Comparison of ENCODE assay signal across 8 mouse cellular contexts in the genomic region with DNA sequence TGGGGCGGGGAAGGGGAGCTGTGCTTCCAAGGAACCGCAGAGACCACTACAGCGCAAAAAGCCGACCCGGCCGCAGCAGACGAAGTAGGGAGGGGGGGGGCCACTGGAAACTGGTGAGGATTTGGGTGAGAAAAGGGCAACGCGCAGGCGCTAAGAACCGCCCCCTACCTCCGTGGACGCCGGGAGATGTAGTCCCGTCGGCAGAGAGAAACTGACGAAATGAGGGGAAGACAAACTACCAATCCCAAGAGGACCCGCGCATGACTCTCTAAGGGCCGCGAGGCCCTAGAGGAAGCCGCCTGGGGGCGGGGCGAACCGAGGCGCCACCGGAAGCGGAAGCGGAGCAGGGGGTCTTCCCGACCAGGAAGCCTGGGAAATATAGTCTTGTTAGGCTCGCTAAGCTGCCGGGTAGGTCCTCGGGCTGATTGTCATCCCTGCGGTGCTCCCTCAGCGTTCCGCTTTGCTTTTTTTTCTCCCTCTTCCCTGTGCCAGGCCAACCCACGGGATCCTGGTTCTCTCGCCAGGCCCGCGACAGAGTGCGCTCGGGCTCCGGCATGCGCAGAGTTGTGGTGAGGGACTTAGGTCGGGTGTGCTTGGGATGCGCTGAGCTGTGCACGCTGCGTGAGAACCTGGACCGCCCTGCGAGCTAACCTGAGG. TPM values are rescaled to one million over a fixed set of nuclear protein-coding genes. Genes with fewer than 3 reads are reported as not detected.
DNase-seq lines count a peak whose midpoint lies in the region; ATAC-seq and TF ChIP-seq lines count a peak whose summit lies in the region.

Gene Gpank1, plus strand, starts transcription at position 313 of the 657 bp plus-strand sequence.

- TF ChIP-seq CTCF in E14TG2a.4 (conservative IDR thresholded peaks at IDR 0.05; ENCODE audit: low read length): no peak
- no peak for TF ChIP-seq CTCF in heart, postnatal 0 days (IDR thresholded peaks at IDR 0.05; ENCODE audit: low read depth)
- TF ChIP-seq CTCF in testis, adult 2 months (IDR thresholded peaks at IDR 0.05; ENCODE audit: control insufficient read depth, insufficient read depth, insufficient replicate concordance, low read depth, low read length): no peak; the same call in 1 of the 2 replicates

- DNase-seq in c-Kit-positive CD71-positive TER-119-positive erythroid progenitor cells, embryonic 14.5 days (ENCODE audit: low spot score): peak; percentile 95
- DNase-seq in heart, postnatal 0 days (ENCODE audit: low spot score): peak; percentile 99
- peak; percentile 98 to 99 for DNase-seq in kidney, postnatal 4 days

- peak; percentile 76 for TF ChIP-seq POLR2A in testis, adult 2 months (IDR thresholded peaks at IDR 0.05; ENCODE audit: control insufficient read depth, low read depth, low read length)

- 1% methylated on average over 49 of the region's 50 CpGs for WGBS in forebrain, embryonic 12.5 days
- WGBS in heart, postnatal 0 days: under 1% methylated on average over 50 of the region's 50 CpGs
- WGBS in liver, embryonic 16.5 days (ENCODE audit: insufficient replicate concordance): under 1% methylated on average over 50 of the region's 50 CpGs
- under 1% methylated on average over 50 of the region's 50 CpGs for WGBS in neural tube, embryonic 13.5 days

- TF ChIP-seq EP300 in heart, postnatal 0 days (IDR thresholded peaks at IDR 0.05; ENCODE audit: low read depth): 0 out of 2 replicates have a peak, but pooled peaks have one; percentile 36

- peaks cover 55% of the 10 kb centered on the region for H3K4me1 ChIP-seq in E14TG2a.4 (replicated peaks; ENCODE audit: low read depth, low read length)
- peaks cover 27% of the 10 kb centered on the region for H3K4me1 ChIP-seq in forebrain, embryonic 12.5 days
- H3K4me1 ChIP-seq in heart, postnatal 0 days (ENCODE audit: control insufficient read depth, insufficient read depth): peaks cover 10% of the 10 kb centered on the region; the same call in 1 of the 2 replicates
- peaks cover 17% of the 10 kb centered on the region for H3K4me1 ChIP-seq in liver, embryonic 16.5 days (ENCODE audit: control insufficient read depth, low read depth, low read length)
- peaks cover 33% of the 10 kb centered on the region for H3K4me1 ChIP-seq in neural tube, embryonic 13.5 days (replicated peaks)
- H3K4me1 ChIP-seq in testis, adult 2 months (ENCODE audit: control insufficient read depth, insufficient read depth, low read length): peaks cover 13% of the 10 kb centered on the region

- no peaks in the 10 kb centered on the region for H3K9me3 ChIP-seq in E14TG2a.4 (ENCODE audit: low read length)
- H3K9me3 ChIP-seq in forebrain, embryonic 12.5 days: no peaks in the 10 kb centered on the region
- H3K9me3 ChIP-seq in heart, postnatal 0 days (replicated peaks; ENCODE audit: control insufficient read depth, low read length): no peaks in the 10 kb centered on the region
- H3K9me3 ChIP-seq in liver, embryonic 16.5 days (replicated peaks; ENCODE audit: control insufficient read depth, low read length): no peaks in the 10 kb centered on the region
- H3K9me3 ChIP-seq in neural tube, embryonic 13.5 days: no peaks in the 10 kb centered on the region

- peaks cover 63% of the 10 kb centered on the region for H3K36me3 ChIP-seq in E14TG2a.4 (ENCODE audit: insufficient read depth, low read length)
- H3K36me3 ChIP-seq in forebrain, embryonic 12.5 days (replicated peaks): peaks cover 47% of the 10 kb centered on the region
- H3K36me3 ChIP-seq in heart, postnatal 0 days (replicated peaks; ENCODE audit: control insufficient read depth, insufficient read depth, low read length): peaks cover 36% of the 10 kb centered on the region
- peaks cover 25% of the 10 kb centered on the region for H3K36me3 ChIP-seq in liver, embryonic 16.5 days (ENCODE audit: control insufficient read depth, insufficient read depth)
- peaks cover 49% of the 10 kb centered on the region for H3K36me3 ChIP-seq in neural tube, embryonic 13.5 days
- no peaks in the 10 kb centered on the region; the same call in none of the 2 replicates for H3K36me3 ChIP-seq in testis, adult 2 months (ENCODE audit: control insufficient read depth, insufficient read depth, low read length)

- ATAC-seq in forebrain, embryonic 12.5 days (ENCODE audit: low FRiP score): peak; percentile 95
- ATAC-seq in heart, postnatal 0 days (ENCODE audit: insufficient read depth, low read depth): peak; percentile 94
- peak; percentile 94 for ATAC-seq in liver, embryonic 16.5 days (ENCODE audit: low read depth)
- ATAC-seq in neural tube, embryonic 13.5 days (ENCODE audit: low read depth): peak; percentile 95

- no peaks in the 10 kb centered on the region for H3K27me3 ChIP-seq in E14TG2a.4 (ENCODE audit: insufficient read depth, low read length)
- H3K27me3 ChIP-seq in forebrain, embryonic 12.5 days: no peaks in the 10 kb centered on the region
- no peaks in the 10 kb centered on the region for H3K27me3 ChIP-seq in heart, postnatal 0 days (ENCODE audit: control insufficient read depth, insufficient read depth, low read length)
- H3K27me3 ChIP-seq in liver, embryonic 16.5 days (ENCODE audit: control insufficient read depth, insufficient read depth, low read depth, low read length): no peaks in the 10 kb centered on the region
- no peaks in the 10 kb centered on the region for H3K27me3 ChIP-seq in neural tube, embryonic 13.5 days
- H3K27me3 ChIP-seq in testis, adult 2 months (ENCODE audit: control insufficient read depth, insufficient read depth, low read length): no peaks in the 10 kb centered on the region

- H3K9ac ChIP-seq in forebrain, embryonic 12.5 days: peak within 1 kb of the TSS; percentile 98
- peak within 1 kb of the TSS; percentile 88 for H3K9ac ChIP-seq in heart, postnatal 0 days (replicated peaks; ENCODE audit: low read depth, low read length)
- H3K9ac ChIP-seq in liver, embryonic 16.5 days (ENCODE audit: low read depth, low read length): peak within 1 kb of the TSS; percentile 97
- peak within 1 kb of the TSS; percentile 98 for H3K9ac ChIP-seq in neural tube, embryonic 13.5 days

- H3K4me3 ChIP-seq in E14TG2a.4 (replicated peaks; ENCODE audit: low read length): peak within 1 kb of the TSS; percentile 98
- H3K4me3 ChIP-seq in forebrain, embryonic 12.5 days (replicated peaks): peak within 1 kb of the TSS; percentile 98
- peak within 1 kb of the TSS; percentile 73 for H3K4me3 ChIP-seq in heart, postnatal 0 days (ENCODE audit: low read depth, low read length)
- peak within 1 kb of the TSS; percentile 97 for H3K4me3 ChIP-seq in liver, embryonic 16.5 days (ENCODE audit: low read depth, low read length)
- H3K4me3 ChIP-seq in neural tube, embryonic 13.5 days: peak within 1 kb of the TSS; percentile 96
- peak within 1 kb of the TSS; percentile 96 for H3K4me3 ChIP-seq in testis, adult 2 months (ENCODE audit: control insufficient read depth, low read depth, low read length)

- peak within 1 kb of the TSS; percentile 94 for H3K4me2 ChIP-seq in forebrain, embryonic 12.5 days
- H3K4me2 ChIP-seq in heart, postnatal 0 days (ENCODE audit: low read depth, low read length): peak within 1 kb of the TSS; percentile 97
- peak within 1 kb of the TSS; percentile 94 for H3K4me2 ChIP-seq in liver, embryonic 16.5 days (ENCODE audit: low read depth, low read length)
- peak within 1 kb of the TSS; percentile 98 for H3K4me2 ChIP-seq in neural tube, embryonic 13.5 days

- peak within 1 kb of the TSS; percentile 94 for H3K27ac ChIP-seq in forebrain, embryonic 12.5 days
- peak within 1 kb of the TSS; percentile 94 for H3K27ac ChIP-seq in heart, postnatal 0 days (ENCODE audit: low read depth)
- peak within 1 kb of the TSS; percentile 95 for H3K27ac ChIP-seq in liver, embryonic 16.5 days (ENCODE audit: low read length)
- peak within 1 kb of the TSS; percentile 95 for H3K27ac ChIP-seq in neural tube, embryonic 13.5 days (replicated peaks)
- peak within 1 kb of the TSS; percentile 97 for H3K27ac ChIP-seq in testis, adult 2 months (ENCODE audit: control insufficient read depth, insufficient read depth, low read depth, low read length)

RNA-seq across cellular contexts. Expression of gene Gpank1, which starts in this region (rescaled TPM):
- 27.4 and 28.1 TPM in 2 replicates for polyA plus RNA-seq in forebrain, embryonic 12.5 days (2016; fragmentation: Nextera tagmentation; extraction: Ambion mirVana)
- total RNA-seq in heart, postnatal 0 days (2014; rRNA removed; ENCODE audit: low replicate concordance): 4.2 and 24.1 TPM in 2 replicates
- 9.1 and 9.6 TPM in 2 replicates for polyA plus RNA-seq in heart, postnatal 0 days (2015; fragmentation: Nextera tagmentation; extraction: Ambion mirVana)
- polyA plus RNA-seq in liver, embryonic 16.5 days (2015; fragmentation: Nextera tagmentation; extraction: Ambion mirVana): 12.4 and 12.9 TPM in 2 replicates
- polyA plus RNA-seq in neural tube, embryonic 13.5 days (2015; fragmentation: Nextera tagmentation; extraction: Ambion mirVana): 20.9 and 25.5 TPM in 2 replicates
- 70.0 and 73.6 TPM in 2 replicates for polyA plus RNA-seq in testis, adult 2 months (2012; rRNA removed)

Comparison
In these comparisons a context has a peak if more than half of its experiments do, and no peak if none do; other contexts are left out.
1. Peak in every context shown above with its lines: DNase-seq, ATAC-seq, H3K4me3 ChIP-seq and H3K27ac ChIP-seq.